Mouse (Mus musculus): ENCODE data around the gene Gm6525. TPM values are rescaled to one million over a fixed set of nuclear protein-coding genes. Genes with fewer than 3 reads are reported as not detected.

The Gm6525 gene
- polyA plus RNA-seq (2012; rRNA removed), result not detected in 2 replicates

DNA sequence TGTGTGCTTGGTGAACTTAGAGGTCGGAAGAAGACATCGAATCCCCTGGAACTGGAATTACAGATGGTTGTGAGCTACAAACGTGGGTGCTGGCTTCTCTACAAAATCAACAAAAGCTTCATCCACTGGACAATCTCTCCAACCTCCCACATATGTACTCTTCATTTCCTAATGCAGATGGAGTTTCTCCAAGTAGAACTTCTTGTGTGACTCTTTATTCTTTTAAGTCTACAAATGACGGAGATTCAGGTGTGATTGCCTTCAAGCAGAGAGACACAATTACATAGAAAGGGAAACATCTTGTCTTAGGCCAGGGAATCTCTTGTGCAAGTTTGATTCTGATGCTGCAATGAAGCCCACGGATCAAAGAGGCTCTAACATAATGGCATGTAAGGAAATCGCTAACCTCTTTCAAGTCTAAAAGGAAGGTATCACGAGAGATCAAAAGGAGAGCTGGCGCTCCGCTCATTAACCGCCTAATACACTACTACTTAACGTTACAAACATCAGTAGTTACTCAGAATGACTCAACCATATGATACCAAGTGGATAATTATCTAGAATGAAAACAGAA lies at the start of gene Gm6525:
TSS of gene Gm6525 (plus strand) at position 524 of the 574 bp plus-strand sequence.
- WGBS, result 84% methylated on average over 11 of the region's 11 CpGs
- Histone ChIP-seq H3K36me3 (ENCODE audit: control insufficient read depth, insufficient read depth, low read length) (no peaks in the 10 kb centered on the region), H3K27ac (ENCODE audit: control insufficient read depth, insufficient read depth, low read length) (no peak within 1 kb of the TSS), H3K27me3 (ENCODE audit: control insufficient read depth, insufficient read depth, low read length) (no peaks in the 10 kb centered on the region), H3K4me1 (replicated peaks; ENCODE audit: control insufficient read depth, insufficient read depth, low read length) (peaks cover 8% of the 10 kb centered on the region), H3K4me3 (ENCODE audit: control insufficient read depth, insufficient read depth, low read length) (no peak within 1 kb of the TSS)
- TF ChIP-seq CTCF (IDR thresholded peaks at IDR 0.05; ENCODE audit: borderline replicate concordance, control insufficient read depth, extremely low read depth, insufficient read depth, low read length, poor library complexity), result no peak
- no peak for TF ChIP-seq POLR2A (IDR thresholded peaks at IDR 0.05; ENCODE audit: control insufficient read depth, extremely low read depth, insufficient read depth, low read length, poor library complexity)
- no peak for DNase-seq

DNA sequence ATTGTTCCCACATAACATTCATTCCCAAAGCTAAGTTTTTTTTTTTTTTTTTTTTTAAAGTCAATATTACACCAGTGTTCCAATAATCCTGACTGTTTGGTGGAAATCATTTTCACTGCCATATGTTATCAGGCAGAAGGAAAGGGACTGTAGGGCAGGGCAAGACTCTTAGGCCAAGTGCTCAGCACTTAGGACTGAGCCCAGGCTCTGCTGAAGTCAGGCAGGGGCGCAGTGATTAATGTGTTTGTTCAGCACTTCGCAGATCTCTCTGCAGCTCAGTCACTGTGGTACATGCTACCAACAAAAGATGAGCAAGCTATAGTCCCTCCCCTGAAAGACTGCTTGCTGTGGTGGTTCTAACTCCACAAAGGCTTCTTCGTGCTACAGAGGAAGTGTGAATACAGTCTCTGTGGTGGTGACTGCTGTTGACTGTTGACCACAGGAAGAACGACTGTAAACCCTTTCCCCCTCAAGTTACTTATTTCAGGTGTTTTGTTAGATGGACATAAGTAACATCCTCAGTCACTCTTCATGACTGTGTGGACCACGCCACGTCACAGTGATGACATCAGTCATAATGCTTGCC lies 48.1 kb upstream of the Gm6525 start:
- WGBS, result 24% methylated on average over 6 of the region's 6 CpGs
- no peak overlapping the region for H3K4me3 ChIP-seq (ENCODE audit: control insufficient read depth, insufficient read depth, low read length)
- no peak for TF ChIP-seq POLR2A (IDR thresholded peaks at IDR 0.05; ENCODE audit: control insufficient read depth, extremely low read depth, insufficient read depth, low read length, poor library complexity)
- no peaks in the 10 kb centered on the region for H3K27me3 ChIP-seq (ENCODE audit: control insufficient read depth, insufficient read depth, low read length)
- 0 out of 2 replicates have a peak, but pooled peaks cover 2% of the 10 kb centered on the region for H3K4me1 ChIP-seq (replicated peaks; ENCODE audit: control insufficient read depth, insufficient read depth, low read length)
- DNase-seq, result no peak
- H3K27ac ChIP-seq (ENCODE audit: control insufficient read depth, insufficient read depth, low read length), result no peak overlapping the region
- H3K36me3 ChIP-seq (ENCODE audit: control insufficient read depth, insufficient read depth, low read length), result no peaks in the 10 kb centered on the region

DNA sequence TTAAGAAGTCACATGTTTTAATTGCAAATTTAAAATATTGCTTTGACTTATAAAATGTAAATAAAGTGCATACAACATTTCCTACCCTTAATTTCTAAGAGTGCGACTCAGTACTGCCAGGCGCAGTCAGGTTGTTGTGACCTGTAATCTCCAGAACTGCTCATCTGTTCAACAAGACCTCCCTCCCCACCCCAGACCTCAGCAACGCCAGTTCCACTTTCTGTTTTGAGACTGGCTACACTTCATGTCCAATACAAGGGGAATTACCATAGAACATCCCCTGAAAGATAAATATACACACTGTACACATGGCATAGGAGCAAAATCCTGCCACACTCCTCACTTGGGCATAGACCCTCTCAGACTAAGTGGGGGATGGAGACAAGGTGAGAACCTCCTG lies 47.2 kb upstream of the Gm6525 start:
- 0 out of 2 replicates have a peak, but pooled peaks cover 2% of the 10 kb centered on the region for H3K4me1 ChIP-seq (replicated peaks; ENCODE audit: control insufficient read depth, insufficient read depth, low read length)
- 79% methylated on average over 3 of the region's 3 CpGs for whole genome bisulfite sequencing
- H3K36me3 ChIP-seq (ENCODE audit: control insufficient read depth, insufficient read depth, low read length), result no peaks in the 10 kb centered on the region
- no peaks in the 10 kb centered on the region for H3K27me3 ChIP-seq (ENCODE audit: control insufficient read depth, insufficient read depth, low read length)
- H3K27ac ChIP-seq (ENCODE audit: control insufficient read depth, insufficient read depth, low read length), result no peak overlapping the region
- no peak for DNase-seq
- no peak overlapping the region for H3K4me3 ChIP-seq (ENCODE audit: control insufficient read depth, insufficient read depth, low read length)
- TF ChIP-seq CTCF (IDR thresholded peaks at IDR 0.05; ENCODE audit: borderline replicate concordance, control insufficient read depth, extremely low read depth, insufficient read depth, low read length, poor library complexity) (no peak), POLR2A (IDR thresholded peaks at IDR 0.05; ENCODE audit: control insufficient read depth, extremely low read depth, insufficient read depth, low read length, poor library complexity) (no peak)

DNA sequence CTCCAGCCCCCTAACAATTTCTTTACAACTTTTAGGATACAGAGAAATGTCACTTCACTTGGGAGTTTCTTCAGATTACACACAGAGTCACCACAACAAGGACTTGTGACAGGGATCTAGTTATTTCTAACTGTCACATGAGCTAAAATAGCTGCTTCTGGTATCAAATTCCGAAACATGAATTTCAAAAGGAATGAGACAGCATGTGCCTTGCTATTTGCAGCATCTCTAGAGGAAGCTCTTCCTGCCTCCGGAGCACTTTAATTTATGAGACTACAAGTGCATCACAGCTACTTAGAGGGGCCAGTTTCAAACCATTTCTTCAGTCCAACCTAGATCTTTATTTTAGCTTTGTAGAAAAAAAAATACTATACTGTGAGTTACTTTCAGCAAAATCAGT lies 46.5 kb upstream of the Gm6525 start:
- no peaks in the 10 kb centered on the region for H3K27me3 ChIP-seq (ENCODE audit: control insufficient read depth, insufficient read depth, low read length)
- H3K4me1 ChIP-seq (replicated peaks; ENCODE audit: control insufficient read depth, insufficient read depth, low read length), result 0 out of 2 replicates have a peak, but pooled peaks cover 2% of the 10 kb centered on the region
- H3K27ac ChIP-seq (ENCODE audit: control insufficient read depth, insufficient read depth, low read length), result no peak overlapping the region
- DNase-seq, result no peak
- no peaks in the 10 kb centered on the region for H3K36me3 ChIP-seq (ENCODE audit: control insufficient read depth, insufficient read depth, low read length)
- WGBS, result 88% methylated on average over 2 of the region's 2 CpGs
- TF ChIP-seq CTCF (IDR thresholded peaks at IDR 0.05; ENCODE audit: borderline replicate concordance, control insufficient read depth, extremely low read depth, insufficient read depth, low read length, poor library complexity) (no peak), POLR2A (IDR thresholded peaks at IDR 0.05; ENCODE audit: control insufficient read depth, extremely low read depth, insufficient read depth, low read length, poor library complexity) (no peak)
- no peak overlapping the region for H3K4me3 ChIP-seq (ENCODE audit: control insufficient read depth, insufficient read depth, low read length)

DNA sequence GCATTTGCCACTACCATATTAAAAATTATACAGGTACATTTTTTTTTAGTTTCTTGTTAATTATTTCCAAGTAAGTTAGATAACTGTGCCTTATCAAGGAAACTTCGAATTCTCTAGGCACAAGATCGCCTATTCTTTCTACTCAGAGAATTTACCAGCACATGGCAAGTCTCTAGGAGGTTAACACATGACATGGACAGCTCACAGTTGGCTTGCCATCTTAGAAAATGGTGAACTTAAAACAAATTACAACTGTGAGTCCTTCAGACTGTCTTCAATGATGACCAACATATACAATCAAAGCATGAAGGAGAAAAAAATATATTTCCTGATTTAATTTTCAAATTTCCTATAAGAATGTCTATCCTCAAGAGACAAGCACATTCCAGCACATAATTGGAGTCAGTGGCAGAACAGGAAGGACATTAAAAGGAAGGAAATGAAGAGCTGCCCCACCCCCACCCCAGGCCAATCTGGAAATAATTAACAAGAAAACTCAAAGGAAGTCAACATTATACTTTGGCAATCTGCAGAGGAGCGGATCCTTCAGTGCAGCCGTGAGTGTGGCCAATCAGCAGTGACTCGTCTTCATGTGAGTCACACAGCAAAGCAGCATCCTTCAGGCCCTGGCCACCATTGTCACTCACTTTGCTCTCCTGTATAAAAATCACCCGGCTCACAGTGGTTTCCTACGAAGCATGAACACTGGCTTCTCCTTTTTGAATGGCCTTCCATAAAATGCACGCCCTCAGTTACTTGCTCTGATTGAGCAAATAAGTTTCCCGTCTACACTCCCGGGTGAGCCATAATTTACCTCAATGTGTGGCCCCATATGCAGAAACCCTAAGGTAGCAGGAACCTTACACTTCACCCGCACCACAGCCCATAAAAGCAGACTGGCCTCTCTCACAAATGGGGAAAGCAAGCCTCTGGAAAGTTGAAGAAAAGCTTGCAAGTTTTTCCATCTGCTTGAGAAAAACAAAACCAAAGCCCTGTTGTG lies 44.7 kb upstream of the Gm6525 start:
- Histone ChIP-seq H3K4me1 (replicated peaks; ENCODE audit: control insufficient read depth, insufficient read depth, low read length) (0 out of 2 replicates have a peak, but pooled peaks cover 2% of the 10 kb centered on the region), H3K27me3 (ENCODE audit: control insufficient read depth, insufficient read depth, low read length) (no peaks in the 10 kb centered on the region), H3K27ac (ENCODE audit: control insufficient read depth, insufficient read depth, low read length) (no peak overlapping the region), H3K4me3 (ENCODE audit: control insufficient read depth, insufficient read depth, low read length) (no peak overlapping the region), H3K36me3 (ENCODE audit: control insufficient read depth, insufficient read depth, low read length) (no peaks in the 10 kb centered on the region)
- WGBS, result 84% methylated on average over 11 of the region's 11 CpGs
- no peak for TF ChIP-seq CTCF (IDR thresholded peaks at IDR 0.05; ENCODE audit: borderline replicate concordance, control insufficient read depth, extremely low read depth, insufficient read depth, low read length, poor library complexity)
- DNase-seq, result no peak

DNA sequence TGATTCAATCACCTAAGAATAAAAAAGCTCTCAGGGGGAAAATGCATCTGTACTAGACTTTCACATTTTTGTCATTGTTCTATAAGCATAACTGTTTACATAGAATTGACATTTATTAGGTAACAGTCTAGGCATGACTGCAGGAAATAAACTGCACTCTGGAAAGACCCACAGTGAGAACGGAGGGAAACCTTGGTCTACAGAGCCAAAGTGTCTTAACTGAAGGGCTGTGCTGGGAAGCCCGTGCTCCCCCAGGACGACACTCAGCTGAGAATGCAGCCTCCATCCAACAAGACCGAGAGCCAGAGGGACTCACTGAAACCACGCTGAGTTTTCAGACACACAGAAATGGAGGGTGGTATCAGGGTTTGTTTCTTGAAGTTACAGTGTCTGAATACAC lies 43.1 kb upstream of the Gm6525 start:
- Histone ChIP-seq H3K27me3 (ENCODE audit: control insufficient read depth, insufficient read depth, low read length) (no peaks in the 10 kb centered on the region), H3K27ac (ENCODE audit: control insufficient read depth, insufficient read depth, low read length) (no peak overlapping the region), H3K4me1 (replicated peaks; ENCODE audit: control insufficient read depth, insufficient read depth, low read length) (peaks cover 5% of the 10 kb centered on the region; the same call in 1 of the 2 replicates), H3K36me3 (ENCODE audit: control insufficient read depth, insufficient read depth, low read length) (no peaks in the 10 kb centered on the region), H3K4me3 (ENCODE audit: control insufficient read depth, insufficient read depth, low read length) (no peak overlapping the region)
- no peak for DNase-seq
- no peak for TF ChIP-seq CTCF (IDR thresholded peaks at IDR 0.05; ENCODE audit: borderline replicate concordance, control insufficient read depth, extremely low read depth, insufficient read depth, low read length, poor library complexity)
- no peak for TF ChIP-seq POLR2A (IDR thresholded peaks at IDR 0.05; ENCODE audit: control insufficient read depth, extremely low read depth, insufficient read depth, low read length, poor library complexity)
- WGBS, result 95% methylated on average over 5 of the region's 5 CpGs

Data from thymus, adult 2 months (tissue).